Mouse (Mus musculus) activated CD4-positive, CD25-positive, alpha-beta regulatory T cell, adult 9 weeks (primary cell): ENCODE results near the gene Dcst1. TPM values are rescaled to one million over a fixed set of nuclear protein-coding genes. Genes with fewer than 3 reads are reported as not detected.

Source experiments
- polyA plus RNA-seq: library from polyadenylated mRNA; unstranded; fragments of 100-300 nt; shearing (Covaris generic); gene quantifications from one replicate; pipeline ENCODE4 v1.2.1, GENCODE M21; 2017

The Dcst1 gene
- 0.27 TPM for polyA plus RNA-seq

GRCm38 (mm10) chr3:89365153-89365485, at the start of gene Dcst1:
Gene Dcst1, minus strand, starts transcription at chr3:89365253.

GRCm38 (mm10) chr3:89411490-89412393, 46.7 kb upstream of the Dcst1 start, which contains the start of gene Flad1:
Gene Flad1, minus strand, starts transcription at chr3:89411870.

GRCm38 (mm10) chr3:89402693-89403092, 37.6 kb upstream of the Dcst1 start, which contains the start of gene Lenep:
Gene Lenep, minus strand, starts transcription at chr3:89402793.

GRCm38 (mm10) chr3:89394006-89394893, 29.2 kb upstream of the Dcst1 start, which contains the start of gene Zbtb7b:
Gene Zbtb7b, minus strand, starts transcription at chr3:89394776.

GRCm38 (mm10) chr3:89361675-89362074, 3.4 kb downstream of the Dcst1 start, which contains the start of gene Dcst2:
Gene Dcst2, plus strand, starts transcription at chr3:89361975.

GRCm38 (mm10) chr3:89349869-89350501, 15.1 kb downstream of the Dcst1 start, which contains the start of gene Adam15:
Gene Adam15, minus strand, starts transcription at chr3:89349996.

GRCm38 (mm10) chr3:89337721-89338578, 27.1 kb downstream of the Dcst1 start, which contains the start of gene Efna4:
Gene Efna4, minus strand, starts transcription at chr3:89338028.

GRCm38 (mm10) chr3:89322514-89323165, 42.4 kb downstream of the Dcst1 start, which contains the start of gene Efna3:
Gene Efna3, minus strand, starts transcription at chr3:89322965.

Other genes with a start within 250 kb of the Dcst1 start
- gene Pklr, start 229.1 kb downstream of the Dcst1 start, polyA plus RNA-seq = not detected
- gene Hcn3, start 205.1 kb downstream of the Dcst1 start, polyA plus RNA-seq = 0.73 TPM
- 36.9 TPM for gene Clk2, start 200.5 kb downstream of the Dcst1 start, polyA plus RNA-seq
- 291 TPM for gene Scamp3, start 187.8 kb downstream of the Dcst1 start, polyA plus RNA-seq
- gene Fam189b, start 182.1 kb downstream of the Dcst1 start, polyA plus RNA-seq = 230 TPM
- 139 TPM for gene Gba, start 162.3 kb downstream of the Dcst1 start, polyA plus RNA-seq
- 2.8 TPM for gene Thbs3, start 150.1 kb downstream of the Dcst1 start, polyA plus RNA-seq
- 120 TPM for gene Mtx1, start 138.2 kb downstream of the Dcst1 start, polyA plus RNA-seq
- gene Muc1, start 136.2 kb downstream of the Dcst1 start, polyA plus RNA-seq = 2.7 TPM
- gene Krtcap2, start 119.3 kb downstream of the Dcst1 start, polyA plus RNA-seq = 285 TPM
- 5.0 TPM for gene Trim46, start 118.9 kb downstream of the Dcst1 start, polyA plus RNA-seq
- 99.0 TPM for gene Dpm3, start 105.9 kb downstream of the Dcst1 start, polyA plus RNA-seq
- 249 TPM for gene Slc50a1, start 94.7 kb downstream of the Dcst1 start, polyA plus RNA-seq
- not detected for gene Efna1, start 84.1 kb downstream of the Dcst1 start, polyA plus RNA-seq
- gene Efna3, start 42.3 kb downstream of the Dcst1 start, polyA plus RNA-seq = not detected
- gene Efna4, start 27.2 kb downstream of the Dcst1 start, polyA plus RNA-seq = 0.62 TPM
- 14.5 TPM for gene Adam15, start 15.3 kb downstream of the Dcst1 start, polyA plus RNA-seq
- 0.28 TPM for gene Dcst2, start 3.3 kb downstream of the Dcst1 start, polyA plus RNA-seq
- 74.9 TPM for gene Zbtb7b, start 29.5 kb upstream of the Dcst1 start, polyA plus RNA-seq
- gene Lenep, start 37.5 kb upstream of the Dcst1 start, polyA plus RNA-seq = not detected
- gene Flad1, start 46.6 kb upstream of the Dcst1 start, polyA plus RNA-seq = 66.1 TPM
- gene Cks1b, start 53.1 kb upstream of the Dcst1 start, polyA plus RNA-seq = 29.8 TPM
- gene Shc1, start 53.2 kb upstream of the Dcst1 start, polyA plus RNA-seq = 86.1 TPM
- gene Pygo2, start 65.0 kb upstream of the Dcst1 start, polyA plus RNA-seq = 31.5 TPM
- 176 TPM for gene Pbxip1, start 71.5 kb upstream of the Dcst1 start, polyA plus RNA-seq
- 22.6 TPM for gene Pmvk, start 89.3 kb upstream of the Dcst1 start, polyA plus RNA-seq
- gene Kcnn3, start 154.9 kb upstream of the Dcst1 start, polyA plus RNA-seq = not detected